ENCODE assay signal across 16 mouse cellular contexts in genomic region chr17:75804358-75804757, GRCm38 (mm10).
DNase-seq lines count a peak whose midpoint lies in the region; ATAC-seq and TF ChIP-seq lines count a peak whose summit lies in the region.
"Had no signal": no experiment of that assay in that cellular context is flagged by ENCODE, and none has a peak within 500 bp of the region (broad histone marks: within the 10 kb centered on the region; RNA-seq: fewer than 3 reads in every experiment).

No protein-coding gene starts in this region.

- H3K4me3 ChIP-seq in forebrain, embryonic 14.5 days (ENCODE audit: low read depth, low read length) = no peak overlapping the region
- no peak overlapping the region for H3K4me3 ChIP-seq in forebrain, embryonic 11.5 days (ENCODE audit: low read depth, low read length)
- no peak overlapping the region for H3K4me3 ChIP-seq in forebrain, postnatal 0 days (ENCODE audit: low read depth, low read length)
- H3K4me3 ChIP-seq: midbrain, embryonic 12.5 days had no signal

- POLR2A ChIA-PET in Patski (lab: Charles Lee) = no interaction called here

- in situ Hi-C loops in Patski (cut with MboI; ENCODE audit: low pct_unique_long_range_greater_than_20kb) = no loop called here

- DNase-seq in forebrain, embryonic 14.5 days (ENCODE audit: low spot score) = peak; percentile 64
- no peak for DNase-seq in forebrain, embryonic 11.5 days (ENCODE audit: low spot score)
- peak; percentile 20 for DNase-seq in left cerebral cortex, postnatal 4 days
- no peak for DNase-seq in left cerebral cortex, adult 18-20 months (ENCODE audit: low spot score in 2 of 2)
- peak; percentile 60 for DNase-seq in Patski (ENCODE audit: low read depth, low spot score)
- no peak for DNase-seq in forebrain, postnatal 0 days
- DNase-seq in layer of hippocampus, adult 11-12 months (ENCODE audit: low spot score) = no peak
- no peak for DNase-seq in lung, adult 18-20 months
- DNase-seq: cerebellum, postnatal 36 days; kidney, adult 2 months; kidney, postnatal 36 days; lung, embryonic 14.5 days; thymus, postnatal 25 days had no signal

- H3K27me3 ChIP-seq in forebrain, embryonic 14.5 days (replicated peaks; ENCODE audit: control insufficient read depth, insufficient read depth, low read length) = no peaks in the 10 kb centered on the region
- H3K27me3 ChIP-seq in forebrain, embryonic 11.5 days (ENCODE audit: control insufficient read depth, insufficient read depth, low read length) = peaks cover 7% of the 10 kb centered on the region; the same call in 1 of the 2 replicates
- no peaks in the 10 kb centered on the region for H3K27me3 ChIP-seq in Patski
- H3K27me3 ChIP-seq in forebrain, postnatal 0 days (ENCODE audit: insufficient read depth, low read length) = no peaks in the 10 kb centered on the region
- H3K27me3 ChIP-seq: midbrain, embryonic 12.5 days had no signal

- no peak for TF ChIP-seq CTCF in Patski (IDR thresholded peaks at IDR 0.05)
- TF ChIP-seq CTCF in forebrain, postnatal 0 days (IDR thresholded peaks at IDR 0.05; ENCODE audit: low read depth) = no peak

- H3K9ac ChIP-seq in forebrain, embryonic 14.5 days (ENCODE audit: low read length) = no peak overlapping the region
- H3K9ac ChIP-seq in forebrain, embryonic 11.5 days (ENCODE audit: low read length) = no peak overlapping the region
- no peak overlapping the region for H3K9ac ChIP-seq in forebrain, postnatal 0 days
- H3K9ac ChIP-seq: lung, embryonic 14.5 days; midbrain, embryonic 12.5 days had no signal

- no peaks in the 10 kb centered on the region for H3K9me3 ChIP-seq in forebrain, embryonic 14.5 days (replicated peaks; ENCODE audit: control insufficient read depth, low read length)
- no peaks in the 10 kb centered on the region for H3K9me3 ChIP-seq in forebrain, embryonic 11.5 days (ENCODE audit: control insufficient read depth, low read length)
- no peaks in the 10 kb centered on the region for H3K9me3 ChIP-seq in forebrain, postnatal 0 days (ENCODE audit: low read length)
- H3K9me3 ChIP-seq: midbrain, embryonic 12.5 days had no signal

- intact Hi-C loops in left cerebral cortex, postnatal 4 days (cut with DNase I) = no loop called here

- H3K36me3 ChIP-seq in forebrain, embryonic 14.5 days (ENCODE audit: control insufficient read depth, insufficient read depth, low read length) = no peaks in the 10 kb centered on the region
- H3K36me3 ChIP-seq in forebrain, embryonic 11.5 days (ENCODE audit: control insufficient read depth, insufficient read depth, low read length) = no peaks in the 10 kb centered on the region
- no peaks in the 10 kb centered on the region for H3K36me3 ChIP-seq in forebrain, postnatal 0 days (ENCODE audit: insufficient read depth)
- H3K36me3 ChIP-seq: midbrain, embryonic 12.5 days had no signal

- no peak overlapping the region for H3K4me2 ChIP-seq in forebrain, embryonic 14.5 days (ENCODE audit: low read length)
- no peak overlapping the region for H3K4me2 ChIP-seq in forebrain, embryonic 11.5 days (ENCODE audit: low read depth, low read length, severe bottlenecking)
- H3K4me2 ChIP-seq in forebrain, postnatal 0 days (ENCODE audit: low read depth) = no peak overlapping the region
- H3K4me2 ChIP-seq: liver, embryonic 11.5 days; lung, embryonic 14.5 days; midbrain, embryonic 12.5 days had no signal

- 32% methylated on average over 1 of the region's 1 CpGs for WGBS in forebrain, embryonic 14.5 days
- 70% methylated on average over 1 of the region's 1 CpGs for WGBS in forebrain, embryonic 11.5 days
- WGBS in forebrain, postnatal 0 days = 21% methylated on average over 1 of the region's 1 CpGs

- ATAC-seq in forebrain, embryonic 14.5 days = peak; percentile 30; the same call in 1 of the 2 replicates
- no peak for ATAC-seq in forebrain, embryonic 11.5 days (replicated peaks; ENCODE audit: low FRiP score)
- ATAC-seq in Patski = peak; percentile 91
- peak; percentile 52; the same call in 1 of the 2 replicates for ATAC-seq in forebrain, postnatal 0 days

- H3K27ac ChIP-seq in forebrain, embryonic 14.5 days (ENCODE audit: low read depth, low read length) = no peak overlapping the region
- no peak overlapping the region for H3K27ac ChIP-seq in forebrain, embryonic 11.5 days (ENCODE audit: low read depth, low read length)
- H3K27ac ChIP-seq in forebrain, postnatal 0 days (ENCODE audit: low read depth, low read length) = no peak overlapping the region
- H3K27ac ChIP-seq: macrophage; midbrain, embryonic 12.5 days had no signal

- CTCF ChIA-PET in Patski (lab: Charles Lee) = interaction anchor here (1.3 kb wide), 1 partner anchor 11 kb away, joined by 3 read pairs; no protein-coding TSS in a partner anchor

- H3K4me1 ChIP-seq in forebrain, embryonic 14.5 days (ENCODE audit: control insufficient read depth, insufficient read depth, low read length) = peaks cover 11% of the 10 kb centered on the region; the same call in 1 of the 2 replicates
- H3K4me1 ChIP-seq in forebrain, embryonic 11.5 days (replicated peaks; ENCODE audit: control insufficient read depth, insufficient read depth, low read length) = no peaks in the 10 kb centered on the region; the same call in 1 of the 2 replicates
- no peaks in the 10 kb centered on the region for H3K4me1 ChIP-seq in forebrain, postnatal 0 days (ENCODE audit: insufficient read depth)

Comparison
In these comparisons a context has a peak if more than half of its experiments do, and no peak if none do; other contexts are left out.
1. DNase-seq: peak in forebrain, embryonic 14.5 days (single experiment), left cerebral cortex, postnatal 4 days (single experiment) and Patski (single experiment); none in forebrain, embryonic 11.5 days (single experiment), left cerebral cortex, adult 18-20 months (0 of 2), forebrain, postnatal 0 days (single experiment), layer of hippocampus, adult 11-12 months (single experiment) and lung, adult 18-20 months (0 of 2).